Mouse (Mus musculus) cerebellum, postnatal 36 days (tissue): Measurements from ENCODE around the gene Rhbdd3.
A peak's percentile ranks its signal among the peaks of the same experiment; 100 is the strongest.
"Not testable (repeated sequence)": the region's sequence is repeated elsewhere in the genome, so short reads cannot be mapped to it uniquely, and the experiment has no call there.

Source experiments
- DNase-seq, 2 experiments: peaks; one replicate each; pipeline ENCODE4 v3.0.0; 2021 to 2022; ENCODE audit warnings: mixed read lengths in 2 of 2

The Rhbdd3 gene

GRCm38 (mm10) chr11:5065056-5065821 is 33.5 kb upstream of the Rhbdd3 start, which contains the start of gene Gas2l1:
Gene Gas2l1, minus strand, starts transcription at chr11:5065327.
- DNase-seq = peak; percentile 83 to 88

DNA sequence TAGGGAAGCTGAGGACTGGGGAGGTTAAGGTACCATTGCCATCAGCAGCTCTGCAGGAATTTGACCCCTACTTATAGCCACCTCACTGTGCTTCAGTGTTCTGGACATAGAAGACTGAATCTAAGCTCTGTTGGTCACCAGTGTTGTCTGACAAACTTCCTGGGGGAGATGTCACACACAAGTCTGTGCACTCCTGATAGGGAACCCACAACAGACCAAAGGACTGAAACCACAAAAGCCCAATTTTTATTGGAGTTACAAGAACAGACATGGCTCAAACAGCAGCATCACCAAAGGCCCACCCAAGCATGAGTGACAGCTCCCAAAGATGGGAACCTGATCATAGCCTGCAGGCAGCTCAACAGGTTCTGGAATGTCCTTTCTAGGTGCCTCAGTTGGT is 31.7 kb upstream of the Rhbdd3 start:
- DNase-seq = no peak

DNA sequence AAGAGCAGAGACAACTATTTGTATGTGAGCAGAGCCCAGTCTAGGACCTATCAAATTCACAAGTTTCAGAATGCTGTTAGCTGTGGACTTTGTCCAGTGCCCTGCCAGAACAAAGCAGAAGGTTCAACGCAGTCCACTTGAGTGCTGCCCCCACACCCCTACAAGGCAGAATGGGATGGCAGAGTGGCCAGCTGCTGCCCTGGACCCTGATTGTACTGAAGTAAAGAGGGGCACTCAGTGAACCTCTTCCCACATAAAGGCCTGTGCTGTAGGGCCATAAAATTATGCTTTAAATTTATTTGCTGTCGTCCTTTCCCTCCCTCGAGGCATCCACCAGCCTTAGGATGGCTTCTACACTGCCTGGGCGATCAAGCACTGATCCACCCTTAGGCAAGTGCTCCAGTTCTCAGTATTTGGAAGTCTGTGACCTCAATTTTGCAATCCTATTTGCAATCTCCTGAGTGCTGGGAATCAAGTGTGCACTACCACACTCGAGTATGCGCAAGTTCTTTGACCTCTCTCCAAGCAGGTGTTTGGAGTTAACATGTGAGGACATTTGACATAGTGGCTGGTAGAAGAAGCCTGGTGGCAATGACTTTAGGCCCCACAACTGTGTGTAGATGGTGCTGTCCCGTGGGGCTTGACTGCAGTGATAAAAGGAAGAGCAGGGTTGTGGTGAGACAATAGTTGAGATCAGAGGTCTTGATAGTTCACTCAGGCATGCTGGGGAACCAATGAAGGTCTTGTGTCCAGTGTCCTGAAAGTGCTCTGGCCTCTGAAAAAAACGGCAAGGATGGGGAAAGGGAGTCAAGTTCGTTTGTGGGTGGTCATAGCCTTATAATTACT is 30.4 kb upstream of the Rhbdd3 start:
- DNase-seq = no peak

GRCm38 (mm10) chr11:5074882-5075281 is 23.8 kb upstream of the Rhbdd3 start:
- DNase-seq = no peak

DNA sequence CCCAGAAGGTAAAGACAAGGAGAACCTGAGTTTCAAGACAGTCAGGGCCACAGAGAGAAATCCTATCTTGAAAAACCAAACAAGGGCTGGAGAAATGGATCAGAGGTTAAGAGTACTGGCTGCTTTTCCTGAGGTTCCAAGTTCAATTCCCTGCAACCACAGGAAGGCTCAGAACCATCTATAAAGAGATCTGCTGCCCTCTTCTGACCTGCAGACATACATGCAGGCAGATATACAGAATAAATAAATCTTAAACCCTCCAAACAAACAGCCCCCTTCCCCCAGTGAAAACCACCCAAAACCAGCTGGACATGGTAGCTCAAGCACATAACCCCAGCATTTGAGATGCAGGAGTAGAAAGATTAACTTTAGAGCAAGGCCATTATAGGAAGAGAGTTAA is 23.0 kb upstream of the Rhbdd3 start:
- no peak for DNase-seq

GRCm38 (mm10) chr11:5076843-5077242 is 21.9 kb upstream of the Rhbdd3 start:
- not testable (repeated sequence) for DNase-seq

GRCm38 (mm10) chr11:5089147-5089546 is 9.6 kb upstream of the Rhbdd3 start:
- no peak for DNase-seq

- no peak for DNase-seq
Measured at GRCm38 (mm10) chr11:5091706-5092105, 7.0 kb upstream of the Rhbdd3 start.

GRCm38 (mm10) chr11:5095877-5096276 is 2.8 kb upstream of the Rhbdd3 start:
- DNase-seq = no peak

- DNase-seq = no peak
Measured at GRCm38 (mm10) chr11:5096480-5097020, 2.2 kb upstream of the Rhbdd3 start.

DNA sequence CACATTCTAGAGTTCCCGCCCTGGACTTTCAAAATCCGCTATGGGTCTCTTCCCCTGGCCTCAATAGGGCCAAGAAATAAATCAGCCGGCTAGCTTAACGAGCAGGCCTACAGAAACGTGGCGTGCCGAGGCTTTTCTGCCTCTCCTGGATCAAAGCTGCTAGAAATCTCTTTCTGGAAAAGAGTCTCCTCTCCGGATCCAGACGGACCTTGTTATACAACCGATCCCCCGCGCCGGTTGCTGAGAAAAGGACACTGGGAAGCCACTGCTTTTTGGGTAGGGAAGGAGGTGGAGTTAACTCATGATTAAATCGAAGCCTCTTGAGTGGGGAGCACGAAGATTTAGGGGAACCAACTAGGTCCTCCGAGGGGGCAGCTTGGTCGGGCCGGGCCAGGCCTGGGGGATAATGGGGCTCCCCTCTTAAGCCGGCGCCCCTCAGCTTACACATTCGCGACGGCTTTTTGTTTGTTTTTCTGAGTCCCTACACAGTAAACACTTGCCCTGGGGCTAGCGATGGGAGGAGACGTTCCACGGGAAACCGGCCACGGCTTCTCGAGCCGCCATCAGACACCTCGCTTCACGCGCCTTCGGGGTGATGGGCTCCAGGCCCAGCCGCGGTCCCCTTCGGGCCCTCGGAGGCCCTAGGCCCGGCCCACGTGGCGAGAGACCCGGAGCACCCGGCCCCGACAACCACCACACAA is 541 bp upstream of the Rhbdd3 start:
- peak; percentile 60 to 64 for DNase-seq

- DNase-seq = peak; percentile 68 to 72
Measured at GRCm38 (mm10) chr11:5099576-5100183, 954 bp downstream of the Rhbdd3 start.

- no peak for DNase-seq
Measured at GRCm38 (mm10) chr11:5100283-5100682, 1.6 kb downstream of the Rhbdd3 start.

DNA sequence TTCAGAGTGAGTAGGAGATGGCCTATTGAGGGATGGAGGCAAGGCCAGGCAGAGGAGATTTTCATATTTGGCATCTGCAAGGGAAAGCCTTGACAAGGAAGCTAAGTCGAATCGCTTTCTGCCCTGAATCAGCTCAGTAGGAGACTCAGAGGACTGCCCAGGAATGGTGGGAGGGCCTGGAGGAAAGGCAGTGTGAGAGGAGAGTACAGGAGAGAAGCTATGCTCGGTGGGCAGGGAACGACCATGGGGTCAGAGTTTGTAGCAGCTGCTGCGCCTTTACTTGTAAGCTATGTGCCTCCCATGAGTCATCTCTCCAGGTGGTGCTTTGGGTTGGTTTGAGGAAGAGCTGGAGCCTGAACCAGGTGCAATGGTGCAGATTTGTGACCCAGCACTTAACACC is 2.1 kb downstream of the Rhbdd3 start:
- no peak for DNase-seq

- no peak for DNase-seq
Measured at GRCm38 (mm10) chr11:5101641-5102040, 2.9 kb downstream of the Rhbdd3 start.

GRCm38 (mm10) chr11:5102384-5102783 is 3.7 kb downstream of the Rhbdd3 start:
- DNase-seq = no peak

DNA sequence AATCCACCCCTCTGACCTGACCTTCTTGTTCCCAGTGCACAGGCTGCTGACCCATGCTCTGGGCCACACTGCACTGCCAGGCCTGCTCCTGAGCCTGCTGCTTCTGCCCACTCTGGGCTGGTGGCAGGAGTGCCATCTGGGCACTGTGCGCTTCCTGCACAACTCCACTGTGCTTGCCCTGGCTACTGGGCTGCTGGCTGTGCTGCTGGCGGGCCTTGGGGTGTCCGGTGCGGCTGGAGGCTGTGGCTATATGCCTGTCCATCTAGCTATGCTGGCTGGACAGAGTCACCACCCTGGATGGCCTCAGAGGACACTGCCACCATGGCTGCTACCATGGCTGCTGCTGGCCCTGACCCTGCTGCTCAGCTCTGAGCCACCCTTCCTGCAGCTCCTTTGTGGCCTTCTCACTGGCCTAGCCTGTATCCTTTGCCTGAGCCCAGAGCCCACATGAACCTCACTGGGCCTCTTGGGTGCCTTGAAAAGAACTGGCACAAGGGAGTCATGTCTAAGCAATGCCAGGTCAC is 5.3 kb downstream of the Rhbdd3 start:
- DNase-seq = no peak

- DNase-seq = no peak
Measured at GRCm38 (mm10) chr11:5109441-5109840, 10.7 kb downstream of the Rhbdd3 start.

DNA sequence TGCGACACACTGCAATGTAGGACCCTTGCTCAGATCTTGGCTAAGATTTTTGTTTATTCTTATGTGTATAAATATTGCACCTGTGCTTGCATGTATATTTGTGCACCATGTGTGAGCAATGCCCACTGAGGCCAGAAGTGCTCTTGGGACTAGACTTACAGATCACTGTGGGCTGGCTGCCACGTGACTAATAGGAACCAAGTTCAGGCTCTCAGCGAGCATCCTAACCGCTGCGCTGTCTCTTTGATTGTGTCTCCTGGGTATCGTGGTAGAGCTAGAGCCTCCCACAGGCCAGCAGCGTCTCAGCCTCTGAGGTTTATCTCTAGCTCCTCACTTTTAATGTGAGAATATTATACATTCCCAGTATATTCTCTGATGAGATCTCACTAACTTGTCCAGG is 14.9 kb downstream of the Rhbdd3 start:
- no peak for DNase-seq

- peak; percentile 84 to 87 for DNase-seq
Measured at GRCm38 (mm10) chr11:5114931-5115581, 16.3 kb downstream of the Rhbdd3 start.

GRCm38 (mm10) chr11:5125713-5126112 is 27.0 kb downstream of the Rhbdd3 start:
- no peak for DNase-seq

GRCm38 (mm10) chr11:5129035-5129480 is 30.3 kb downstream of the Rhbdd3 start:
- DNase-seq = peak in 1 of 2 experiments; percentile 47
